ENCODE assay signal across 24 mouse cellular contexts in the genomic region with DNA sequence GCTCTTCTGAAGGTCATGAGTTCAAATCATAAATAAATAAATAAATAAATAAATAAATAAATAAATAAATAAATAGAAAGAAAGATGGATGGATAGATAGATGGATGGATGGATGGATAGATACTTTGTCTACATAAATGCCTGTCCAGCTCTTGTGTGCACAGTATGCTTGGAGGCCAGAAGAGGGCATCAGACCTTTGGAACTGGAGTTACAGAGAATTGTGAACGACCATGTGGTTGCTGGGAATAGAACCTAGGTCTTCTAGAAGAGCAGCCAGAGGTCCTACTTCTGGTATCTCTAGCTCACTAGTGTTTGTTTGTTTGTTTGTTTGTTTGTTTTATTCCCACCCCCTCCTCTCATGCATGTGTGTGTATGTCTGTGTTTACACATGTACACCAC. TPM values are rescaled to one million over a fixed set of nuclear protein-coding genes. Genes with fewer than 3 reads are reported as not detected.
A peak's percentile ranks its signal among the peaks of the same experiment; 100 is the strongest.
DNase-seq lines count a peak whose midpoint lies in the region; ATAC-seq and TF ChIP-seq lines count a peak whose summit lies in the region.
"Had no signal": no experiment of that assay in that cellular context is flagged by ENCODE, and none has a peak within 500 bp of the region (broad histone marks: within the 10 kb centered on the region; RNA-seq: fewer than 3 reads in every experiment).

No protein-coding gene starts in this region.

- no peak for ATAC-seq in hindbrain, postnatal 0 days
- ATAC-seq in hindbrain, embryonic 12.5 days (ENCODE audit: low FRiP score): no peak
- ATAC-seq in lung, embryonic 14.5 days (ENCODE audit: insufficient read depth): no peak
- ATAC-seq in stomach, postnatal 0 days (ENCODE audit: low FRiP score, low TSS enrichment): no peak
- ATAC-seq: forebrain, embryonic 13.5 days; midbrain, embryonic 16.5 days had no signal

- TF ChIP-seq CTCF in hindbrain, postnatal 0 days (IDR thresholded peaks at IDR 0.05; ENCODE audit: low read depth): 0 out of 2 replicates have a peak, but pooled peaks have one; percentile 6
- 0 out of 2 replicates have a peak, but pooled peaks have one; percentile 8 for TF ChIP-seq CTCF in lung, embryonic 14.5 days (IDR thresholded peaks at IDR 0.05; ENCODE audit: low read depth)
- peak; percentile 54 for TF ChIP-seq CTCF in stomach, postnatal 0 days (IDR thresholded peaks at IDR 0.05; ENCODE audit: low read depth)

- no peaks in the 10 kb centered on the region for H3K36me3 ChIP-seq in hindbrain, postnatal 0 days (ENCODE audit: insufficient read depth, low read length)
- peaks cover 6% of the 10 kb centered on the region; the same call in 1 of the 2 replicates for H3K36me3 ChIP-seq in hindbrain, embryonic 12.5 days
- peaks cover 7% of the 10 kb centered on the region for H3K36me3 ChIP-seq in lung, embryonic 14.5 days (ENCODE audit: insufficient read depth)
- no peaks in the 10 kb centered on the region for H3K36me3 ChIP-seq in stomach, postnatal 0 days (ENCODE audit: control insufficient read depth, insufficient read depth, low read length)
- H3K36me3 ChIP-seq: heart, embryonic 15.5 days; liver, embryonic 15.5 days had no signal

- no peak for DNase-seq in hindbrain, postnatal 0 days (ENCODE audit: low spot score)
- DNase-seq in lung, embryonic 14.5 days: no peak
- DNase-seq in lung, postnatal 10 days: no peak
- DNase-seq in A20 (ENCODE audit: low read depth, low spot score): peak; percentile 44
- DNase-seq in stomach, postnatal 0 days (ENCODE audit: low spot score): no peak
- no peak for DNase-seq in ovary, adult 18-20 months (ENCODE audit: low spot score)
- DNase-seq: adrenal gland, postnatal 10 days; cerebellum, adult 8-10 months; cerebellum, postnatal 36 days; gastrocnemius, postnatal 25 days; heart, adult 11 months; kidney, adult 11 months; left cerebral cortex, postnatal 4 days had no signal

- H3K4me2 ChIP-seq in hindbrain, postnatal 0 days (ENCODE audit: low read depth, low read length): no peak overlapping the region
- H3K4me2 ChIP-seq in hindbrain, embryonic 12.5 days (replicated peaks): no peak overlapping the region
- H3K4me2 ChIP-seq in lung, embryonic 14.5 days: no peak overlapping the region
- no peak overlapping the region for H3K4me2 ChIP-seq in stomach, postnatal 0 days (replicated peaks; ENCODE audit: low read depth)
- H3K4me2 ChIP-seq: forebrain, embryonic 13.5 days; heart, embryonic 15.5 days; kidney, embryonic 15.5 days; liver, embryonic 15.5 days; neural tube, embryonic 12.5 days had no signal

- no peak overlapping the region for H3K4me3 ChIP-seq in hindbrain, postnatal 0 days (ENCODE audit: low read length)
- no peak overlapping the region for H3K4me3 ChIP-seq in hindbrain, embryonic 12.5 days
- H3K4me3 ChIP-seq in lung, embryonic 14.5 days (ENCODE audit: low read depth, low read length): no peak overlapping the region
- H3K4me3 ChIP-seq in stomach, postnatal 0 days (ENCODE audit: low read depth, low read length): no peak overlapping the region
- H3K4me3 ChIP-seq: forebrain, embryonic 13.5 days; heart, embryonic 10.5 days; heart, embryonic 15.5 days; kidney, embryonic 15.5 days; layer of hippocampus, adult 2 months; liver, embryonic 15.5 days; midbrain, embryonic 10.5 days; myocyte; neural tube, embryonic 12.5 days had no signal

- H3K27me3 ChIP-seq in hindbrain, postnatal 0 days (ENCODE audit: insufficient read depth, low read length): no peaks in the 10 kb centered on the region
- no peaks in the 10 kb centered on the region for H3K27me3 ChIP-seq in hindbrain, embryonic 12.5 days
- H3K27me3 ChIP-seq in lung, embryonic 14.5 days (ENCODE audit: insufficient read depth, low read length): no peaks in the 10 kb centered on the region
- no peaks in the 10 kb centered on the region for H3K27me3 ChIP-seq in stomach, postnatal 0 days (ENCODE audit: control insufficient read depth, insufficient read depth, low read length)
- H3K27me3 ChIP-seq: forebrain, embryonic 13.5 days; heart, embryonic 15.5 days; kidney, embryonic 15.5 days; neural tube, embryonic 12.5 days had no signal

- WGBS in hindbrain, postnatal 0 days: 86% methylated on average over 1 of the region's 1 CpGs
- WGBS in hindbrain, embryonic 12.5 days: 77% methylated on average over 1 of the region's 1 CpGs
- 70% methylated on average over 1 of the region's 1 CpGs for WGBS in lung, embryonic 14.5 days
- WGBS in stomach, postnatal 0 days: 89% methylated on average over 1 of the region's 1 CpGs

- no peak for TF ChIP-seq EP300 in stomach, postnatal 0 days (optimal IDR thresholded peaks at IDR 0.05)

- no peak overlapping the region for H3K9ac ChIP-seq in hindbrain, postnatal 0 days (replicated peaks; ENCODE audit: low read length)
- H3K9ac ChIP-seq in hindbrain, embryonic 12.5 days: no peak overlapping the region
- H3K9ac ChIP-seq in lung, embryonic 14.5 days: no peak overlapping the region
- H3K9ac ChIP-seq in stomach, postnatal 0 days (ENCODE audit: low read length): no peak overlapping the region
- H3K9ac ChIP-seq: forebrain, embryonic 13.5 days; heart, embryonic 15.5 days; kidney, embryonic 15.5 days; liver, embryonic 15.5 days; neural tube, embryonic 12.5 days had no signal

- no peak overlapping the region for H3K27ac ChIP-seq in hindbrain, postnatal 0 days
- H3K27ac ChIP-seq in hindbrain, embryonic 12.5 days: no peak overlapping the region
- H3K27ac ChIP-seq in lung, embryonic 14.5 days (ENCODE audit: low read depth): no peak overlapping the region
- no peak overlapping the region for H3K27ac ChIP-seq in stomach, postnatal 0 days (replicated peaks)
- H3K27ac ChIP-seq: forebrain, embryonic 13.5 days; heart, embryonic 10.5 days; heart, embryonic 15.5 days; kidney, embryonic 15.5 days; layer of hippocampus, adult 2 months; liver, embryonic 15.5 days; midbrain, embryonic 10.5 days; neural tube, embryonic 12.5 days had no signal

- H3K4me1 ChIP-seq in hindbrain, postnatal 0 days (ENCODE audit: insufficient read depth, low read length): peaks cover 7% of the 10 kb centered on the region; the same call in 1 of the 2 replicates
- peaks cover 10% of the 10 kb centered on the region for H3K4me1 ChIP-seq in hindbrain, embryonic 12.5 days
- H3K4me1 ChIP-seq in lung, embryonic 14.5 days (ENCODE audit: insufficient read depth): no peaks in the 10 kb centered on the region
- no peaks in the 10 kb centered on the region for H3K4me1 ChIP-seq in stomach, postnatal 0 days (replicated peaks; ENCODE audit: control insufficient read depth, insufficient read depth)

- no peaks in the 10 kb centered on the region for H3K9me3 ChIP-seq in hindbrain, postnatal 0 days (ENCODE audit: low read length)
- H3K9me3 ChIP-seq in hindbrain, embryonic 12.5 days (replicated peaks): no peaks in the 10 kb centered on the region
- H3K9me3 ChIP-seq in lung, embryonic 14.5 days (ENCODE audit: low read depth, low read length): no peaks in the 10 kb centered on the region
- H3K9me3 ChIP-seq in stomach, postnatal 0 days (ENCODE audit: control insufficient read depth, low read length): no peaks in the 10 kb centered on the region
- H3K9me3 ChIP-seq: forebrain, embryonic 13.5 days; heart, embryonic 10.5 days; heart, embryonic 15.5 days; kidney, embryonic 15.5 days; liver, embryonic 15.5 days; midbrain, embryonic 10.5 days; neural tube, embryonic 12.5 days had no signal

RNA-seq across cellular contexts. Expression of a gene that starts 9.4 kb away (rescaled TPM):
- total RNA-seq in hindbrain, postnatal 0 days (2014; rRNA removed): 62.5 and 77.4 TPM in 2 replicates
- 45.8 and 46.8 TPM in 2 replicates for polyA plus RNA-seq in hindbrain, postnatal 0 days (2015; fragmentation: Nextera tagmentation; extraction: Ambion mirVana)
- polyA plus RNA-seq in hindbrain, embryonic 12.5 days (2016; fragmentation: Nextera tagmentation; extraction: Ambion mirVana): 50.3 and 51.3 TPM in 2 replicates
- 34.4 and 35.5 TPM in 2 replicates for polyA plus RNA-seq in lung, embryonic 14.5 days (2014; fragmentation: Nextera tagmentation; extraction: Ambion mirVana)
- 98.5 and 112 TPM in 2 replicates for polyA plus RNA-seq in stomach, postnatal 0 days (2015; fragmentation: Nextera tagmentation; extraction: Ambion mirVana)

RNA-seq across cellular contexts. Expression of a gene that starts 10.4 kb away (rescaled TPM):
- total RNA-seq in hindbrain, postnatal 0 days (2014; rRNA removed): 15.2 and 19.7 TPM in 2 replicates
- polyA plus RNA-seq in hindbrain, postnatal 0 days (2015; fragmentation: Nextera tagmentation; extraction: Ambion mirVana): 29.1 and 29.2 TPM in 2 replicates
- 33.4 and 34.2 TPM in 2 replicates for polyA plus RNA-seq in hindbrain, embryonic 12.5 days (2016; fragmentation: Nextera tagmentation; extraction: Ambion mirVana)
- polyA plus RNA-seq in lung, embryonic 14.5 days (2014; fragmentation: Nextera tagmentation; extraction: Ambion mirVana): 18.2 and 19.4 TPM in 2 replicates
- polyA plus RNA-seq in stomach, postnatal 0 days (2015; fragmentation: Nextera tagmentation; extraction: Ambion mirVana): 7.5 and 9.1 TPM in 2 replicates

RNA-seq across cellular contexts. Expression of a gene that starts 16.1 kb away (rescaled TPM):
- 60.4 and 77.5 TPM in 2 replicates for total RNA-seq in hindbrain, postnatal 0 days (2014; rRNA removed)
- polyA plus RNA-seq in hindbrain, postnatal 0 days (2015; fragmentation: Nextera tagmentation; extraction: Ambion mirVana): 139 and 143 TPM in 2 replicates
- polyA plus RNA-seq in hindbrain, embryonic 12.5 days (2016; fragmentation: Nextera tagmentation; extraction: Ambion mirVana): 105 and 107 TPM in 2 replicates
- polyA plus RNA-seq in lung, embryonic 14.5 days (2014; fragmentation: Nextera tagmentation; extraction: Ambion mirVana): 90.2 and 98.9 TPM in 2 replicates
- 65.4 and 66.3 TPM in 2 replicates for polyA plus RNA-seq in stomach, postnatal 0 days (2015; fragmentation: Nextera tagmentation; extraction: Ambion mirVana)

RNA-seq across cellular contexts. Expression of a gene that starts 21.6 kb away (rescaled TPM):
- 29.4 and 37.9 TPM in 2 replicates for total RNA-seq in hindbrain, postnatal 0 days (2014; rRNA removed)
- 36.8 and 37.2 TPM in 2 replicates for polyA plus RNA-seq in hindbrain, postnatal 0 days (2015; fragmentation: Nextera tagmentation; extraction: Ambion mirVana)
- 64.5 and 71.3 TPM in 2 replicates for polyA plus RNA-seq in hindbrain, embryonic 12.5 days (2016; fragmentation: Nextera tagmentation; extraction: Ambion mirVana)
- 33.6 and 39.9 TPM in 2 replicates for polyA plus RNA-seq in lung, embryonic 14.5 days (2014; fragmentation: Nextera tagmentation; extraction: Ambion mirVana)
- 25.5 and 31.1 TPM in 2 replicates for polyA plus RNA-seq in stomach, postnatal 0 days (2015; fragmentation: Nextera tagmentation; extraction: Ambion mirVana)

RNA-seq across cellular contexts. Expression of a gene that starts 28.8 kb away (rescaled TPM):
- 36.3 and 43.1 TPM in 2 replicates for total RNA-seq in hindbrain, postnatal 0 days (2014; rRNA removed)
- polyA plus RNA-seq in hindbrain, postnatal 0 days (2015; fragmentation: Nextera tagmentation; extraction: Ambion mirVana): 13.3 and 13.7 TPM in 2 replicates
- polyA plus RNA-seq in hindbrain, embryonic 12.5 days (2016; fragmentation: Nextera tagmentation; extraction: Ambion mirVana): 38.8 and 44.4 TPM in 2 replicates
- polyA plus RNA-seq in lung, embryonic 14.5 days (2014; fragmentation: Nextera tagmentation; extraction: Ambion mirVana): 26.1 and 26.4 TPM in 2 replicates
- 10.2 and 11.3 TPM in 2 replicates for polyA plus RNA-seq in stomach, postnatal 0 days (2015; fragmentation: Nextera tagmentation; extraction: Ambion mirVana)
